Mouse (Mus musculus) right cerebral cortex, postnatal 4 days (tissue): ENCODE results near the gene Tmem114.

Experiments
- DNase-seq: peaks from one replicate; pipeline ENCODE4 v3.0.0-alpha.2; 2022

Gene Tmem114

DNA sequence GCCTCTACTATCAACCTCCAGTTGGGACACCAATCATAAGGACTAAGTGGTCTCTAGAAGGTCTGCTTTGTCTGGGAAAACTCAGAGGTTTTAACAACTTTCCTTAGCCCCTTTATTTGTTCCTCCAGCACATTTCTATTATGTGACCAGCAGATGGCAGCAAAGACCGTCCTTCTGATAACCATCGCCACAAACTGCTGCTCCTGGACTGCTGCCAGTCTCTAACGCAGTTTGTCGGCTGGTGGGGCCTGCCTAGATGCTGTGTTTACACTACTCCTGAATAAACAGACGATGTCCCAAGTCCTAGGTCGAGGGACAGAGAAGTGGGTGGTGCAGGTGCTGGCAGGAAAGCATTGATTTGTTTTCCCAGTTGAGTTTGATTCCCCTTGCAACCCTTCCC is 18.2 kb downstream of the Tmem114 start:
- DNase-seq = peak; percentile 86

- DNase-seq = no peak
Measured at GRCm38 (mm10) chr16:8402663-8403062, 22.3 kb downstream of the Tmem114 start.

GRCm38 (mm10) chr16:8401171-8401955 is 23.6 kb downstream of the Tmem114 start:
- no peak for DNase-seq

DNA sequence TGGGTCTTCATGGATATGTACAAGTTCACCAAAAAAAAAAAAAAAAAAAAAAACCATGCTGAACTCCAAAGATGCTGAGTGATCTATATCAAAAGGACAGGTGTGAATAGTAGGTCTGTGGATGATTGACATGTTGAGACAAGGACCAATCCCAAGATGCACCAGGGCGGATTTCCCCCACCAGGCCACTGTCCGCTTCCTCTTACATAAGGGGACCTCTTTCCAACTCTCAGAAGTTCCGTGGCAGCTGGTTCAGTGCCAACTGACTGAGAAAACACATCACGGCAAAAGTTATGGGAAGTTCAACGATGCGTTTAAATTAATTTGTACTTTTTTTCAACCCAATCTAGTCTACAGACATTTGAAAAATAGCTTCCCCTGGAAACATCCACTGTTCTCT is 25.1 kb downstream of the Tmem114 start:
- no peak for DNase-seq

DNA sequence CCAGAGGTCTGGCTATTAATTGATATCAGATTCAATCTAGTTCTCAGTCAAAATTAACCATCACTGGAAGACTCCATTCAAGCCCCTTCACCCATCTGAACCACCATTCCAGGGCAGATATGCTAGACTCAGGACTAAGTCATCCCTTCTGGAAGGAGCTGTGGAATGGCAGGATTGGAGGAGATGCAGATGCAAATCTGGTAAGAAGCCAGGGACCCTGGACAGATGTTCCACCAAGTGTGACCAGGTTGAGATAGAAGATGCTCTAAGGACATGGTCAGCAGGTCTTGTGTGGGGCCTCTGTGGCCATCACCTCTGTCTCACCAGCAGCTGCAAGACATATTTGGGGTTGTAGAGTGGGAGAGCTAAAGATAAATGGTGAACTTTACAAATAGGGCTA is 30.0 kb downstream of the Tmem114 start:
- no peak for DNase-seq

DNA sequence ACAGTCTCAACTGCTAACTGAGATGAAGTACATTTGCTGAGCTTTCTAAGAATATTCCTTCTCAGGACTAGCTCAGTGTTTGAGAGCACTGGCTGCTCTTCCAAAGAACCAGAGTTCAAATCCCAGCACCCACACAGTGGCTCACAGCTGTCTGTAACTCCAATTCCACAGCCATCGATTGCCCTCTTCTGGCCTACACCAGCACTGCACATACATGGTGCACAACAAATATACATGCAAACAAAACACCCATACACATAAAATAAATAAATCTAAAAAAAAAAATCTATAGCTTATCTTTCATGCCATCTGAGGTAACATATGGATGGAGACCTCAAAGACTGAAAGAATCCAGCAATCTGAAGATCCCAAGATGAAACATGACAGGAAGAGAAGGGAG is 36.4 kb downstream of the Tmem114 start:
- no peak for DNase-seq

GRCm38 (mm10) chr16:8386386-8386785 is 38.5 kb downstream of the Tmem114 start:
- no peak for DNase-seq

- no peak for DNase-seq
Measured at GRCm38 (mm10) chr16:8385679-8386078, 39.3 kb downstream of the Tmem114 start.

DNA sequence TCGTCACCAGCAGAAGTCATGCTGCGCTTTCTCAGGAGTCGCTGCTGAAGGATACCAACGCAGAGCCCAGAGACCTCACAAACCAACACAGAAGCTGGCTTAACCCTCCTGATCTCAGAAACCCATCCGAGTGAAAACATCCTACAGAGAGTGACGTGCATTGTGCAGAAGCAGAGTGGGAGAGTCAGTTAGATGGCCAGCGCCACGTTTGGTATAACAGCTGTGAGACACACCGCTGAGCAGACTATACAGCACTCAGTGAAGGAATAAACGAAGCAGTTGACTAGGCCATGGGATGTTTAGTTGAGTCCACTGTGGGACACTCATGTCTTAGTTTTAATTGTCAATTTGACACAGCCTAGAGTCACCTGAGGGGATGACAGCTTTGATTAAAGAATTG is 40.2 kb downstream of the Tmem114 start:
- no peak for DNase-seq

GRCm38 (mm10) chr16:8383396-8383795 is 41.5 kb downstream of the Tmem114 start:
- no peak for DNase-seq

DNA sequence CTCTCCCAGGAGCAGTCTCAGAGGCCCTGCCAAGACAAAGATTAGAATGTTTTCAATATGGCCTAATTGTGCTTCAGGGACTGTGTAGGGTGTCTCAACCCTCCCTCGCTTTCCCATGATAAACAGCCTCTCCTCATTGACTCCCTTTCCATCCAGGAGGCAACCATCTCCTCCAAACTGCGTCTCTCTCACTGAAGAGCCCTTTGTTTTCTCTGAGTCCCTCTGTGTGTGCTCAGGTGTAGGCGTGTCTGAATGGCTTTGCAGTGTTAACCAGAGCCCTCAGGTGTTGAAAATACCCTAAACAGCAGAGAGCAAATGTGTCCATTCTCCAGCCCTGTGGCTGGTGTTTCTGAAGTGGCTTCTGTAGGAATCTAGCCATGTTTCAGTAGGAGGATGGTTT is 61.9 kb downstream of the Tmem114 start:
- no peak for DNase-seq
